Mouse (Mus musculus) embryonic fibroblast, embryonic 13.5 days (primary cell): ENCODE results near the gene Abraxas2. TPM values are rescaled to one million over a fixed set of nuclear protein-coding genes. Genes with fewer than 3 reads are reported as not detected.

Source experiments
- H3K27ac ChIP-seq: 2 replicates; pipeline ENCODE4 v1.5.1; 2012; ENCODE audit warnings: low read length, control low read depth, inconsistent platforms; ENCODE audit not compliant: insufficient read depth
- H3K4me1 ChIP-seq: 2 replicates; pipeline ENCODE4 v1.6.1; 2011; ENCODE audit warnings: low read length; ENCODE audit not compliant: control insufficient read depth, insufficient read depth
- H3K4me3 ChIP-seq: 2 replicates; pipeline ENCODE4 v1.5.1; 2011; ENCODE audit warnings: mild to moderate bottlenecking, control low read depth, low read length; ENCODE audit not compliant: insufficient read depth
- CTCF ChIP-seq: IDR thresholded peaks from 2 replicates; pipeline ENCODE4 v1.5.1; 2011; ENCODE audit warnings: mild to moderate bottlenecking, control low read depth, low read length, moderate library complexity, borderline replicate concordance; ENCODE audit not compliant: insufficient read depth
- POLR2A ChIP-seq: IDR thresholded peaks from 2 replicates; pipeline ENCODE4 v1.6.1; 2011; ENCODE audit warnings: low read depth, mild to moderate bottlenecking, control low read depth, low read length, moderate library complexity
- polyA plus RNA-seq: library from polyadenylated mRNA; stranded (reverse); fragments of >200 nt; gene quantifications from 2 replicates; pipeline ENCODE4 v1.2.4, GENCODE M21; 2011; ENCODE audit warnings: low read depth; ENCODE audit not compliant: missing spikeins, insufficient read length

The Abraxas2 gene
- polyA plus RNA-seq, 1 experiment, result 51.8 TPM

GRCm38 (mm10) chr7:132853946-132854345 is 5.1 kb upstream of the Abraxas2 start:
- TF ChIP-seq CTCF (no peak), POLR2A (no peak)
- H3K4me3 ChIP-seq, result no peak overlapping the region
- H3K4me1 ChIP-seq, result no peaks in the 10 kb centered on the region
- no peak overlapping the region for H3K27ac ChIP-seq

- Histone ChIP-seq H3K27ac (no peak overlapping the region), H3K4me1 (no peaks in the 10 kb centered on the region), H3K4me3 (no peak overlapping the region)
- TF ChIP-seq CTCF (no peak), POLR2A (no peak)
Observed at GRCm38 (mm10) chr7:132856083-132856482, 2.9 kb upstream of the Abraxas2 start.

- H3K4me3 ChIP-seq, result no peak overlapping the region
- H3K27ac ChIP-seq, result no peak overlapping the region
- H3K4me1 ChIP-seq, result no peaks in the 10 kb centered on the region; the same call in 1 of the 2 replicates
- TF ChIP-seq POLR2A, result no peak
- no peak for TF ChIP-seq CTCF
Observed at GRCm38 (mm10) chr7:132858043-132858608, 899 bp upstream of the Abraxas2 start.

GRCm38 (mm10) chr7:132866316-132866715 is 7.3 kb downstream of the Abraxas2 start:
- H3K4me1 ChIP-seq, result no peaks in the 10 kb centered on the region; the same call in 1 of the 2 replicates
- TF ChIP-seq POLR2A (no peak), CTCF (no peak)
- no peak overlapping the region for H3K4me3 ChIP-seq
- H3K27ac ChIP-seq, result no peak overlapping the region

- H3K27ac ChIP-seq, result no peak overlapping the region
- TF ChIP-seq CTCF (no peak), POLR2A (no peak)
- H3K4me3 ChIP-seq, result no peak overlapping the region
- no peaks in the 10 kb centered on the region for H3K4me1 ChIP-seq
Observed at GRCm38 (mm10) chr7:132873043-132873442, 14.0 kb downstream of the Abraxas2 start.

GRCm38 (mm10) chr7:132875391-132876086 is 16.5 kb downstream of the Abraxas2 start:
- TF ChIP-seq CTCF (no peak), POLR2A (no peak)
- Histone ChIP-seq H3K4me3 (no peak overlapping the region), H3K27ac (no peak overlapping the region), H3K4me1 (no peaks in the 10 kb centered on the region)

DNA sequence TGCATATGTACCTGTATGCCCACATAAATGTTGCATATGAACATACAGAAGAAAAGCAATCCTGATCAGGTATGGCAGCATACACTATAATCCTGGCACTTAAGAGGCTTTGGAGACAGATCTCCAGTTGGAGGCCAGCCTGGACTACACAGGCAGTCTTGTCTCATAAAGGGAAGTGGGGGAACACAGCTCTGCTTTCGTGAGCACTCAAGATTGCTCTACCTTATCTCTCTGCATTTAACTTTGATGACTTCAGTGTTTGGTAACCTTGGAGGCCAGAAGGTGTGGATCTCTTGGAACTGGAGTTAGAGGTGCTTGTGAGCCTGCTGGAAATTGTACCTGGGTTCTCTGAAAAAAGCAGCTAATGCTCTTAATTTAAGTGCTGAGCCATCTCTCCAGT is 21.3 kb downstream of the Abraxas2 start:
- Histone ChIP-seq H3K4me3 (no peak overlapping the region), H3K4me1 (no peaks in the 10 kb centered on the region), H3K27ac (no peak overlapping the region)
- TF ChIP-seq POLR2A, result no peak
- TF ChIP-seq CTCF, result no peak

DNA sequence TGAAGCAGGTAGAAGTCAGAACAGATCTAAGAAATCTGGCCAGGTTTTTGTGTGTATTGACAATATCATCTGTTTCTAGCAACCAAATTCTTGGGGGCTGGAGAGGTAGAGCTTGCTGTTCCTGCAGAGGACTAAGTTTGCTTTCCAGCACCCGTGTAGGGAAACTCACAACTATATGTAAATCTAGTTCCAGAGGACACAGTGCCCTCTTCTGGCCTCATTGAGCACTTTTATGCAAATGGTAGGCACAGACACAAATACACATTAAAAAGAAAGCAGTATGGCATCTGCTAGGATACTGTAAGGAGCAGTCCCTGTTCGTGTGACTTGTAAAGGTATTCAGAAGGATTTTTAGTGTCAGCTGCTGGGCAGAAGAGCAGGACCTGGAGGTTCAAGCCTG is 23.3 kb downstream of the Abraxas2 start:
- TF ChIP-seq POLR2A (no peak), CTCF (no peak)
- Histone ChIP-seq H3K27ac (no peak overlapping the region), H3K4me1 (no peaks in the 10 kb centered on the region), H3K4me3 (no peak overlapping the region)

GRCm38 (mm10) chr7:132884031-132884430 is 25.0 kb downstream of the Abraxas2 start:
- Histone ChIP-seq H3K27ac (no peak overlapping the region), H3K4me1 (no peaks in the 10 kb centered on the region), H3K4me3 (no peak overlapping the region)

DNA sequence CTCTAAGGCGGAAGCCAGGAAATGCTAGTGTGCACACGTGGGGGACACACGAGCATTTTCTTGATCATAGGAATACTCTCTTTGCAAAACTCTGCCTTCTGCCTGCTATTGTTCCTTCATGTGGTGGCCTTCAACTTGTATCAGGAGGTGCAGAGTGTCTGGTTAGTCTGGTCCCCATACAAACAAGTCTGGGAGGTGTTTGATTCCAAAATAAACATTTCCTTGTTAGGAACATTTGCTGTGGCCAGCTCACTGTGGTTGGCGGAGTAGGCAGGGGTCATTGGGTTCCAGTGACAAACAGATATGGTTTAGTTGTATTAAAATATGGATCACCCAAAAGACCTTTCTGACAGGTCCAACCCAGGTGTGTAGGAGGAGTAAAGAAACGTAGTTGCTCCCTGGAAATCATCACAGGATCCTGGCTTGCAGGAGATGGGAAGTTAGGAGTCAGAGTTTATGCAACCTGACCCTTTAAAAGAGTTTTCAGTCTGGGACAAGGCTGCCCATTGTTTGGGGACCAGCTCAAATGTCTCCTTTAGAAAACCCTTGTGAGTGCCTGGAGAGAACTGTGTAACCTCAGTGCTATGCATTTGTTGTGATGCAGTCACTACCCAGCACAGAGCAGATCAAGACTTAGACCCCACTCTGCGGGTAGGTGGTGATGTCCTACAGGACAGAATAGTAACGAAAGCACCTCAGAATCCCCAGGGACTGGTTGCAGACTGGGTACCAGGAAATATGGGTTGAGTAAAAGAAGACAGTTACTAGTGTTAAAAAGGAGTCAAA is 28.2 kb downstream of the Abraxas2 start:
- no peak overlapping the region for H3K4me3 ChIP-seq
- H3K4me1 ChIP-seq, result no peaks in the 10 kb centered on the region
- H3K27ac ChIP-seq, result no peak overlapping the region
- TF ChIP-seq CTCF (no peak), POLR2A (no peak)

More at GRCm38 (mm10) chr7:132884031-132884430, 25.0 kb downstream of the Abraxas2 start:
- TF ChIP-seq POLR2A, result no peak
- TF ChIP-seq CTCF, result peak; percentile 42; the same call in 1 of the 2 replicates
